Mouse (Mus musculus) ES-E14 (cell line): ENCODE data around the gene Ubiad1.

Source experiments
- HCFC1 ChIP-seq: IDR thresholded peaks from 2 replicates; pipeline ENCODE4 v1.6.1; 2012; ENCODE audit warnings: low read length, inconsistent platforms, borderline replicate concordance; ENCODE audit not compliant: insufficient read depth
- ZNF384 ChIP-seq: IDR thresholded peaks from 2 replicates; pipeline ENCODE4 v1.6.1; 2012; ENCODE audit warnings: low read depth, low read length, inconsistent platforms

GRCm38 (mm10) chr4:148469487-148470252 lies 25.1 kb upstream of the Ubiad1 start:
- TF ChIP-seq HCFC1 (no peak), ZNF384 (no peak)
